Mouse (Mus musculus) limb, embryonic 11.5 days (tissue): Measurements from ENCODE around the gene Hspa12a. TPM values are rescaled to one million over a fixed set of nuclear protein-coding genes. Genes with fewer than 3 reads are reported as not detected.
"Not testable (repeated sequence)": the region's sequence is repeated elsewhere in the genome, so short reads cannot be mapped to it uniquely, and the experiment has no call there.

Experiments used
- ATAC-seq: fragments of 200-750 bp; cut with Nextera tagmentation; 2 replicates; pipeline ENCODE4 v1.8.0; 2017; ENCODE audit warnings: low read depth; ENCODE audit not compliant: insufficient number of reproducible peaks, low FRiP score, low TSS enrichment
- DNase-seq: peaks from one replicate; pipeline ENCODE4 v3.0.0-alpha.2; 2015; ENCODE audit warnings: low spot score
- H3K27ac ChIP-seq: fragments of 300-500 bp; sonication (generic); replicated peaks from 2 replicates; pipeline ENCODE4 v1.5.1; 2014; ENCODE audit warnings: low read depth, mild to moderate bottlenecking, low read length
- H3K27me3 ChIP-seq: fragments of 300-500 bp; sonication (generic); 2 replicates; pipeline ENCODE4 v1.6.1; 2014; ENCODE audit warnings: mild to moderate bottlenecking, low read length, mixed read lengths; ENCODE audit not compliant: control insufficient read depth, insufficient read depth
- H3K36me3 ChIP-seq: fragments of 300-500 bp; sonication (generic); 2 replicates; pipeline ENCODE4 v1.6.1; 2014; ENCODE audit warnings: mild to moderate bottlenecking, low read length, moderate library complexity, mixed read lengths; ENCODE audit not compliant: control insufficient read depth, insufficient read depth
- H3K4me1 ChIP-seq: fragments of 300-500 bp; sonication (generic); 2 replicates; pipeline ENCODE4 v1.6.1; 2014; ENCODE audit warnings: low read length, mixed read lengths; ENCODE audit not compliant: control insufficient read depth, insufficient read depth
- H3K4me2 ChIP-seq: fragments of 300-500 bp; sonication (generic); 2 replicates; pipeline ENCODE4 v1.6.1; 2014; ENCODE audit warnings: low read depth, mild to moderate bottlenecking, moderate library complexity; ENCODE audit not compliant: severe bottlenecking
- H3K4me3 ChIP-seq: fragments of 300-500 bp; sonication (generic); 2 replicates; pipeline ENCODE4 v1.5.1; 2014; ENCODE audit warnings: low read depth, low read length
- H3K9ac ChIP-seq: fragments of 300-500 bp; sonication (generic); 2 replicates; pipeline ENCODE4 v1.6.1; 2014; ENCODE audit warnings: mild to moderate bottlenecking, low read length
- H3K9me3 ChIP-seq: fragments of 300-500 bp; sonication (generic); 2 replicates; pipeline ENCODE4 v1.6.1; 2016; ENCODE audit warnings: low read length; ENCODE audit not compliant: control insufficient read depth
- WGBS: fragments of 180-500 bp; shearing (Covaris S2); extraction: QIAGEN DNeasy Blood & Tissue Kit; methylation state at CpG from one replicate; pipeline ENCODE4 v1.1.7; 2014; 5-methylcytosine and 5-hydroxymethylcytosine counted together
- polyA plus RNA-seq: library from polyadenylated mRNA; unstranded; fragments of >200 nt; fragmentation: Nextera tagmentation; extraction: Ambion mirVana; gene quantifications from 2 replicates; pipeline ENCODE4 v1.2.1, GENCODE M21; 2014

Hspa12a gene
- polyA plus RNA-seq, 1 experiment from 2014 or later, result 3.0 TPM

DNA sequence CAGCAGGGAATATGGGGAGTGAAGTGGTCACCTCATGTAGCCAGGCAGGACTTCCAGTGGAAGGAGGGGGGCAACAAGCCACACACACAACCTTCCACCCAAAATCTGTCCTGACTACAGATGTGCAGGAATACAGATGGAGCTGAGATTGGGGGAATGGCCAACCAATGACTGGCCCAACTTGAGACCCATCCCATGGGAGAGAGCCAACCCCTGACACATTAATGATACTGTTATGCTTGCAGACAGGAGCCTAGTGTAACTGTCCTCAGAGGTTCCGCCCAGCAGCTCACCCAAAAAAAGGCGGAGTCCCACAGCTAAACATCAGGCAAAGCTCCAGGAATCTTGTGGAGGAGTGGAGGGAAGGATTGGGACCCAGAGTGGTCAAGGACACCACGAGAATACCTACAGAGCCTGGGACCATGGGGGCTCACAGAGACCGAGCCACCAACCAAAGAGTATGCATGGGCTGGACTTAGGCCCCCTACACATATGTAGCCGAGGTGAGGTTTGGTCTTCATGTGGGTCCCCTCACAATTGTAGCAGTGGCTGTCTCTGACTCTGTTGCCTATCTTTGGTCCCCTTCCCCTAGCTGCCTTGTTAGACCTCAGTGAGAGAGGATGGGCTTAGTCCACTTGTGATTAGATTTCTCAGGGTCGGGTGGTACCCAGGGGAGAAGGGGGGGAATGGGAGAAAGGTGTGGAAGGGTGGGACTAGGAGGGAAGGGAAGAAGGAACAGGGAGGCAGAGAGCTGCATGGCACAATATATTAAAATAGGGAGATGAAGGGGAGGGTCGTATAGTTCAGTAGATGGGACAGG is 40.2 kb downstream of the Hspa12a start:
- Histone ChIP-seq H3K27me3 (no peaks in the 10 kb centered on the region), H3K9me3 (no peaks in the 10 kb centered on the region), H3K4me2 (peak overlapping the region; percentile 39; the same call in 1 of the 2 replicates), H3K4me3 (no peak overlapping the region), H3K9ac (no peak overlapping the region), H3K4me1 (no peaks in the 10 kb centered on the region), H3K27ac (no peak overlapping the region), H3K36me3 (no peaks in the 10 kb centered on the region)
- no peak for DNase-seq
- no peak for ATAC-seq
- WGBS, result 63% methylated on average over 7 of the region's 7 CpGs

DNA sequence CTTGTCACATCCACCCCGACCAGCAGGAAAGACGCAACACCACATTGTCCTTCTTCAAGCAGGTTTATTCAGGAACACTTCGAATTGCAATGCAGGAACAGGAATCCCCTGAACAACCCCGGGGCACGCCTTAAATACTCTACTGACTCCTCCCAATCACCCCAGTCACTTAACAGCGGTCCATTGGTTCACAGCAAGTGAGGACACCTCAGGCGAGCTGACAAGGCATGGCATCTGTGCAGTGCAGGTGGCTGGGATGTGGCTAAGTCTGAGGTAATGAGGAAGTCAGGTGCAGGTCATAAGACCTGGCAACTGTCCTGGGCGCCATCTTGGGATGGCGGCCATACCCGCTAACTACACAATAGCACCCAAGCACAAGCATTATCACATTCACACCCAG is 43.0 kb downstream of the Hspa12a start:
- 91% methylated on average over 10 of the region's 10 CpGs for WGBS
- H3K27me3 ChIP-seq, H3K36me3 ChIP-seq: not testable (repeated sequence)

DNA sequence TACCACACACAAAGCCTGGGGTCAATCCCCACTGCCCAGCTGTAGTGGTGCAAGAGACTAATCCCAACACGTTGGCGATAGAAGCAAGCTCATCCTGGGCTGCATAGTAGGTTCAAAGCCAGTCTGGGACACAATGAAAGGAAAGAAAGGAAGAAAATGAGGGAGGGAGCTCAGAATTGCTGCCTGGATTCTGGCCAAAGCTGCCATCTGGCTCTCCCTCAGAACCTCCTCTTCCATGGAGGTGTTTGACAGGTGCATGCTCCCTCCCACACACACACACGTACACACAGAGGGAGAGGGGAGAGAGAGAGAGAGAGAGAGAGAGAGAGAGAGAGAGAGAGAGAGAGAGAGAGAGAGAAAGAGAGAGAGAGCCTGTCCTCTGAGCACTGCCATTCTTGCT is 47.2 kb downstream of the Hspa12a start:
- H3K27ac ChIP-seq, result no peak overlapping the region
- WGBS, result 91% methylated on average over 2 of the region's 3 CpGs
- H3K9ac ChIP-seq, result no peak overlapping the region
- no peaks in the 10 kb centered on the region for H3K36me3 ChIP-seq
- no peaks in the 10 kb centered on the region for H3K9me3 ChIP-seq
- H3K4me1 ChIP-seq, result no peaks in the 10 kb centered on the region
- DNase-seq (no peak), ATAC-seq (no peak)
- no peak overlapping the region for H3K4me3 ChIP-seq
- no peaks in the 10 kb centered on the region for H3K27me3 ChIP-seq
- H3K4me2 ChIP-seq, result no peak overlapping the region

More for the DNA sequence above, 43.0 kb downstream of the Hspa12a start:
- not testable (repeated sequence) for ATAC-seq, H3K9me3 ChIP-seq, H3K4me1 ChIP-seq, H3K27ac ChIP-seq, DNase-seq, H3K4me2 ChIP-seq, H3K9ac ChIP-seq, H3K4me3 ChIP-seq

DNA sequence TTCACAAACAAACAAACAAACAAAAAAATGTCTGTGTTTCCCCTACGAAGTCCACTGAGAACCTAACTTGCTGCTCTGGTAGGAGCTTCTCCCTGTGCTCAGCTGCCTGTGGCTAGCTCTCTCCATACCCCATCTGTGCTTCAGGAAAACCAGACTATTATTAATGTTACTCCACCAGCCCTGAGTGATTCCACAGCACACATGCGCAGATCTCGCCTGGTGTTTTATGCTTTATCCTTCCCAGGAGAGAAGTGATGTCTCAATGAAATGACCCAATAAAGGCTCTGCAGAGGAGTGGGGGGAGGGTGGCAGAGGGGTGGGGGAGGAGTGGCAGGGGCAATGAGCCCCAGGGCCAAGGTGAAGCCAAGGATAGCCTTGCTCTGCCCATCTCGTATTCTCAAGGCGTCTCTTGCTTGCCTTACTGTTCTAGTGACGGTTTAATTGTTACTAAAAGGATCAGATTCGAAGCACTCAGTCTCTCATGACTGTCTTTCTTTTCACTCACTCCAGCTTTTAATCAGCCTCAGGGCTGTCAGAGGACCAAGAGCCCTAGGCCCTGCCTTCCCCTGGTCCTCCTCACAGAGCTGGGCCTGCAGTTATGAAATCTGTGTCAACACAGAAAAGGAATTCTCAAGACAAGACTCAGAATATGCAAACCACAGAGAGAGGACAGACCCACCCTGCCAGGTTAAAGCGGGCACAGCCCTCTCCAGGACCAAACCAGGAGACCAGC is 54.0 kb downstream of the Hspa12a start:
- H3K27ac ChIP-seq, result no peak overlapping the region
- H3K4me2 ChIP-seq, result no peak overlapping the region
- H3K36me3 ChIP-seq, result no peaks in the 10 kb centered on the region
- H3K4me1 ChIP-seq, result 0 out of 2 replicates have a peak, but pooled peaks cover 2% of the 10 kb centered on the region
- DNase-seq (no peak), ATAC-seq (no peak)
- no peaks in the 10 kb centered on the region for H3K27me3 ChIP-seq
- H3K9ac ChIP-seq, result no peak overlapping the region
- WGBS, result 67% methylated on average over 8 of the region's 8 CpGs
- H3K4me3 ChIP-seq, result no peak overlapping the region
- no peaks in the 10 kb centered on the region for H3K9me3 ChIP-seq

DNA sequence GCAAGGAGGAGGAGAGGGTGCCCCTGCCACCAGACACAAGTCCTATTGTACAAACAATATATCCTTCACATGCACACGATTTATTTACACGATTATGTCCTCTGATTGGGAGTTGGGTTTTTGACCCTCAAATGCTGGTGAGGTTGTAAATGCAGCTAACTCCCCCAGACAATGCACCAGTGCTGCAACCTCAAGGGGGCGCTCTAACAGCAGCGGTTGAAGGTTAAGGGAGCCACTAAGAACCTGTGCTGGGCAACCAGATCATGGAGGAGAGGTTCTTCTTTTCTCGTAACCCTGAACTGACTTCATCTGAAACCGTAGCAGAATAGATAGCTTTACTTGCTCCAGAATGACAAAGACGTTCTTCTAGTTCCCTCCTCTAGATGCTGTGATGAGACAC is 57.0 kb downstream of the Hspa12a start:
- ATAC-seq, result no peak
- Histone ChIP-seq H3K4me3 (no peak overlapping the region), H3K4me1 (0 out of 2 replicates have a peak, but pooled peaks cover 2% of the 10 kb centered on the region), H3K9ac (no peak overlapping the region), H3K36me3 (no peaks in the 10 kb centered on the region), H3K9me3 (no peaks in the 10 kb centered on the region), H3K27me3 (no peaks in the 10 kb centered on the region), H3K4me2 (no peak overlapping the region), H3K27ac (no peak overlapping the region)
- 67% methylated on average over 7 of the region's 7 CpGs for WGBS
- no peak for DNase-seq

DNA sequence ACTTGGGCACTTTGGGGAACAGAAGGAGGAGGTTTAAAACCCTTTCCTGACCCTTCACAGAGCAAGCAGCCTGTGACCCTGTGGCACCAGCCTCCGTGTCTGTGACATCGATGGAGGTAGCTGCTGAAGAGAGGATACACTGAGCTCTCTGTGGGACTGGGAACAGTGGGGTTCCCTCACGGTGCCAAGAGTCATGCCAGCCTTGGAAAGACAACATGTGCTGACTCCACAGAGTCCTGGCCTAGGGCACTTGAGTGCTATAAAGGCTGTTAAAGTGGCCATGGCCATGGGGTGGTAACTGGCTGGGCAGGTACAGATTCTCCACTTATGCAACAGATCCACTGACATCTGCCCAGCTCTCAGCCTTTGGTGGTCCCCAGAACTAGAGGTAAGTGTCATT is 60.0 kb downstream of the Hspa12a start:
- H3K36me3 ChIP-seq, result no peaks in the 10 kb centered on the region
- H3K9me3 ChIP-seq, result no peaks in the 10 kb centered on the region
- no peak overlapping the region for H3K27ac ChIP-seq
- H3K4me1 ChIP-seq, result no peaks in the 10 kb centered on the region
- no peak for ATAC-seq
- DNase-seq, result no peak
- no peaks in the 10 kb centered on the region for H3K27me3 ChIP-seq
- H3K9ac ChIP-seq, result no peak overlapping the region
- WGBS, result 87% methylated on average over 3 of the region's 3 CpGs
- no peak overlapping the region for H3K4me2 ChIP-seq
- no peak overlapping the region for H3K4me3 ChIP-seq

DNA sequence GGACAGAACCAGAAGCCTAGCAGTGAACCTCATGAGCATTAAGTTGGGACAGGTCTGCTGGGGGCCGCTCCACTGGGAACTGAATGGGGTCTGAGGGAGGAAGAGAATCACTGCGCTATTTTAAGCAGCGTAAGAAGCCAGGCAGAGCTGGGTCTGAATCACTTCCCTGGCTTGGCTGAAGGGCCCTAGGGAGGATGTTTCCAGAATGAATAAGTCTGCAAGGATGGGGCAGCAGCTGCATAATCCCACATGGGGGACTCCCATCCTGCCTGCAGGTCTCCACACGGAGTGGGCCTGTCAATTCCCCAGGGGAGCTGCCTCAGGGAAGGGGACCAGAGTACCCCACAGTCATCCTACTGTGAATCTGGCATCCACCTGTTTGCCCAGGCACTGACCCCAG is 61.1 kb downstream of the Hspa12a start:
- Histone ChIP-seq H3K9me3 (no peaks in the 10 kb centered on the region), H3K9ac (no peak overlapping the region), H3K36me3 (no peaks in the 10 kb centered on the region), H3K27me3 (no peaks in the 10 kb centered on the region), H3K27ac (no peak overlapping the region), H3K4me1 (no peaks in the 10 kb centered on the region), H3K4me2 (no peak overlapping the region), H3K4me3 (no peak overlapping the region)
- WGBS, result 80% methylated on average over 4 of the region's 4 CpGs
- no peak for ATAC-seq
- no peak for DNase-seq

DNA sequence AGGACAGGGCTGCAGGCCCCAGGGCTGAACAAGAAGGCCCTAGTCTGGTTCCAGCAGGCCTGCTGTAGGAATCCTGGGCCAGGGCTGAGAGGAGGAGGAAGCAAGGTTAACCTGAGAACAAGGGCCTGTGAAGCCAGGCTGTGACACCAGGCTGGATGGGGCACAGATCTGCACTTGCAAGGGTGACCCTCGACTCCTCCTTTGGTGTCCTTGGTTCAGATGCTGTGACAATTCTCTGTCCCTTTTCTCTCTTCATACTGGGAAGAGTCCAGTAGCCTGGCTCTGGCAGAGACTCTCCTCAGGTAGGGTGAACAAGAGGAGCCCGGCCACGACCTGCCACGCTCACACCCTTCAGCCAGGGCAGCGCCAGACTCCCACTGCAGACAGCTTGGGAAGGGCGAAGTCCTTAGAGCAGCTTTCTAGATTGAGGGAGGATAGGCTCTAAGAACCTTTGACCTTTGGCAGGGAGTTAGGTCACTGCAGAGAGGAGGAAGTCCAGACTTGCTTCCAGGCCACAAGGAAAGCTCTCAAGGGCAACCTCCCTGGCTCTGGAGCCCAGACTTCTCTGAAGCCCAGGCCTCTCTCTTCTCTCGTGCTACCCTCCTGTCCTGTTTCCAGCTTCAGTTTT is 64.0 kb downstream of the Hspa12a start:
- DNase-seq, result no peak
- Histone ChIP-seq H3K9ac (no peak overlapping the region), H3K4me2 (no peak overlapping the region), H3K27me3 (no peaks in the 10 kb centered on the region), H3K9me3 (no peaks in the 10 kb centered on the region), H3K36me3 (no peaks in the 10 kb centered on the region), H3K27ac (no peak overlapping the region), H3K4me3 (no peak overlapping the region), H3K4me1 (no peaks in the 10 kb centered on the region)
- no peak for ATAC-seq
- 95% methylated on average over 7 of the region's 7 CpGs for WGBS
